Mouse (Mus musculus): ENCODE data around the gene Akt1. TPM values are rescaled to one million over a fixed set of nuclear protein-coding genes. Genes with fewer than 3 reads are reported as not detected.

The Akt1 gene
- total and polyA plus RNA-seq, 3 experiments, result 149 to 207 (median 189) TPM

DNA sequence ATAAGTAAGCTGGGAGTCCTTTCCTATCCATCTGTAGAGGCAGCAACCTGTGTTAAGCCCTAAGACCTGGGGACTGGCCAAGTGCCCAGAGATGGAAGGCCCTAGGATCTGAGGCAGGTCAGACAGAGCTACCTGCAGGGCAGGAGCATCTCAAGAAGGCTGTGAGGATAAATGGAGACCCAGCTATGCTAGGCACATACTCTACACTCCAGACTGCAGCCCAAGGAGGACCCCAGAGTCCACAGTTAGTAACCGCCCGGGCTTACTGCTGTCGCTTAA is 13.4 kb downstream of the Akt1 start:
- Histone ChIP-seq H3K36me3 (ENCODE audit: control insufficient read depth, insufficient read depth, low read length) (no peaks in the 10 kb centered on the region), H3K4me1 (ENCODE audit: control insufficient read depth, insufficient read depth, low read length) (peaks cover 10% of the 10 kb centered on the region), H3K27me3 (ENCODE audit: control insufficient read depth, insufficient read depth, low read length) (no peaks in the 10 kb centered on the region), H3K79me2 (replicated peaks; ENCODE audit: control insufficient read depth, insufficient read depth, low read length) (peaks cover 15% of the 10 kb centered on the region), H3K4me3 (no peak overlapping the region), H3K9ac (ENCODE audit: low read depth, low read length) (no peak overlapping the region), H3K27ac (no peak overlapping the region)
- TF ChIP-seq POLR2A (IDR thresholded peaks at IDR 0.05; ENCODE audit: insufficient read depth, low read depth, low read length), result no peak
- TF ChIP-seq CTCF (IDR thresholded peaks at IDR 0.05), result no peak
- no peak for TF ChIP-seq EP300 (IDR thresholded peaks at IDR 0.05; ENCODE audit: insufficient read depth, low read depth, low read length)
- no peak for DNase-seq
- intact Hi-C loops (cut with DNase I), result no loop called here
- WGBS, result 55% methylated on average over 3 of the region's 3 CpGs

DNA sequence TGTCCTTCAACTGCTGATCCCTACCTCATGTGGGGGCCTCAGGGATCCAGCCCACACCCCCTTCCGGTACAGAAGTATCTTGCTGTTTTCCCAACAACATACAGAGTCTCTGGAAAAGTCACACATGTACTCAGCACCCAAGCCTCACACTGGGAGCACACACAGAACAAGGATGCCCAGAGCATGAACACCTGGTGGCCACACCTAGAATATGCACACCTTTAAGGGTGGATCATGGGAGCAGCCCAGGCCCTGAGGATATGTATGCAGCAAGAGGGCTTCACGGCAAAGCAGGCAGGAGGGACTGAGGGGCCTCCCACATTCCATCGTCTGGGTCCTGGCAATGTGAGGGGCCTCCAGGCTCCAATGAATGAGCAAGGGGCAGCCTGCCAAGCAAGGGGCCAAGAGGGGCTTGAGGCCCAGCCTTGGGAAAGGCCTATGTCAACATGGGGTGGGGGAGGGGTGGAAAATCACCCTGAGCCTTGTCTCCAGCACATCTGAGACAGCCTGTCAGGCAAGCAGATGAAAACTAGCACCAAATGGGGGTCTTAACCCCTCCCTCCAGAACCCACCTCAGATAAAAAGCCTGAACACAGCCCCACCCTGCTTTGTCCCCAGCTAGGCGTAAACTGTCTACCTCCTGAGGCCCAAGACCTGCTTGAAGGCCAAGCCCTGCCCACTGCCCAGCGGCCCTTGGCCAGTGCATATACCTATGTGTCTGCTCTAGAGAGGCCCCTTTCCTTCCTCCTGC is 13.9 kb downstream of the Akt1 start:
- no peaks in the 10 kb centered on the region for H3K27me3 ChIP-seq (ENCODE audit: control insufficient read depth, insufficient read depth, low read length)
- H3K9ac ChIP-seq (ENCODE audit: low read depth, low read length), result no peak overlapping the region
- DNase-seq, result no peak
- H3K4me1 ChIP-seq (ENCODE audit: control insufficient read depth, insufficient read depth, low read length), result peaks cover 7% of the 10 kb centered on the region
- 44% methylated on average over 5 of the region's 5 CpGs for WGBS
- TF ChIP-seq EP300 (IDR thresholded peaks at IDR 0.05; ENCODE audit: insufficient read depth, low read depth, low read length) (no peak), POLR2A (IDR thresholded peaks at IDR 0.05; ENCODE audit: insufficient read depth, low read depth, low read length) (no peak), CTCF (IDR thresholded peaks at IDR 0.05) (no peak)
- intact Hi-C loops (cut with DNase I), result no loop called here
- H3K27ac ChIP-seq, result no peak overlapping the region
- H3K36me3 ChIP-seq (ENCODE audit: control insufficient read depth, insufficient read depth, low read length), result no peaks in the 10 kb centered on the region
- peaks cover 15% of the 10 kb centered on the region for H3K79me2 ChIP-seq (replicated peaks; ENCODE audit: control insufficient read depth, insufficient read depth, low read length)
- no peak overlapping the region for H3K4me3 ChIP-seq

DNA sequence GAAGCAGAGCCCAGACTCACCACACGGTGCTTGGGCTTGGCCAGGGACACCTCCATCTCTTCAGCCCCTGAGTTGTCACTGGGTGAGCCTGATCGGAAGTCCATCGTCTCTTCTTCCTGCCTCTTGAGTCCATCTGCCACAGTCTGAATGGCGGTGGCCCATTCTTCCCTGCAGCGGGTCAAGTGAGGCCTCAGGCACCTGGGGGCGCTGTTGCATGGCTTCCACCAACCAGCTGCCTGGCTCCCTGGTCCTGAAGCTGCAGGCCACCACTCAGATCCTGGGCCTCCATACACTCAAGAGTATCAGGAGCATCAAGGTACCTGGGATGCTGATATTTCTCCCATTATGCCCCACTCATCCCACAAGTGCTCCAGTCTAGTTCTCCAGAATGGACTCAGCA is 15.6 kb downstream of the Akt1 start:
- H3K27ac ChIP-seq, result no peak overlapping the region
- peak; percentile 71 to 83 for DNase-seq
- WGBS, result 74% methylated on average over 6 of the region's 6 CpGs

DNA sequence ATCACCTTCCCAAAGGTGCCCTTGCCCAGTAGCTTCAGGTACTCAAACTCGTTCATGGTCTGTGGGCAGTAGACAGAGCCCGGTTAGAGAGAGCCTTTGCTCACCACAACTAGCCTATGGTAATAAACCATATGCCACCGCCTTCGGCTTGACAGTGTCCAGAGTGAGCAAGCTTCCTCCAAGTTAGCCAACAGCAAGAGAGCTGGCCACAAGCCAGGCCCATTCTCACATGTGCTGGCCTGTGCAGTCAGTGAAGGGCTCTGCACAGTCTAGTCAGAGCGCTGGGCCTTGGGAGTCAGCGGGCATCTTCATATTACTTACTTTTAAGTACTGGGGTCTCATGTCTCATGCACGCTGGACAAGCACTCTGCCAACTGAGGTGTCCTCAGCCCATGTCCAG is 16.1 kb downstream of the Akt1 start:
- no peaks in the 10 kb centered on the region for H3K4me1 ChIP-seq (ENCODE audit: control insufficient read depth, insufficient read depth, low read length)
- 63% methylated on average over 7 of the region's 7 CpGs for WGBS
- TF ChIP-seq POLR2A (IDR thresholded peaks at IDR 0.05; ENCODE audit: insufficient read depth, low read depth, low read length) (no peak), CTCF (IDR thresholded peaks at IDR 0.05) (no peak), EP300 (IDR thresholded peaks at IDR 0.05; ENCODE audit: insufficient read depth, low read depth, low read length) (no peak)
- H3K27ac ChIP-seq, result no peak overlapping the region
- DNase-seq, result peak in 1 of 2 experiments; percentile 56
- no peaks in the 10 kb centered on the region for H3K27me3 ChIP-seq (ENCODE audit: control insufficient read depth, insufficient read depth, low read length)
- H3K4me3 ChIP-seq, result no peak overlapping the region
- no peak overlapping the region for H3K9ac ChIP-seq (ENCODE audit: low read depth, low read length)
- intact Hi-C loops (cut with DNase I), result loop anchor here (1.0 to 10.0 kb wide), 3 partner anchors 16 to 186 kb away; partner anchors contain the start of gene Akt1
- H3K79me2 ChIP-seq (replicated peaks; ENCODE audit: control insufficient read depth, insufficient read depth, low read length), result peaks cover 3% of the 10 kb centered on the region
- H3K36me3 ChIP-seq (ENCODE audit: control insufficient read depth, insufficient read depth, low read length), result no peaks in the 10 kb centered on the region

More for the DNA sequence above, 15.6 kb downstream of the Akt1 start:
- peaks cover 7% of the 10 kb centered on the region for H3K79me2 ChIP-seq (replicated peaks; ENCODE audit: control insufficient read depth, insufficient read depth, low read length)
- intact Hi-C loops (cut with DNase I), result loop anchor here (1.0 to 10.0 kb wide), 3 partner anchors 16 to 186 kb away; partner anchors contain the start of gene Akt1
- no peaks in the 10 kb centered on the region for H3K36me3 ChIP-seq (ENCODE audit: control insufficient read depth, insufficient read depth, low read length)
- TF ChIP-seq POLR2A (IDR thresholded peaks at IDR 0.05; ENCODE audit: insufficient read depth, low read depth, low read length), result no peak
- no peak; the same call in none of the 2 replicates for TF ChIP-seq CTCF (IDR thresholded peaks at IDR 0.05)
- no peak for TF ChIP-seq EP300 (IDR thresholded peaks at IDR 0.05; ENCODE audit: insufficient read depth, low read depth, low read length)
- no peaks in the 10 kb centered on the region for H3K27me3 ChIP-seq (ENCODE audit: control insufficient read depth, insufficient read depth, low read length)
- no peaks in the 10 kb centered on the region; the same call in 1 of the 2 replicates for H3K4me1 ChIP-seq (ENCODE audit: control insufficient read depth, insufficient read depth, low read length)
- no peak overlapping the region for H3K9ac ChIP-seq (ENCODE audit: low read depth, low read length)
- H3K4me3 ChIP-seq, result no peak overlapping the region

DNA sequence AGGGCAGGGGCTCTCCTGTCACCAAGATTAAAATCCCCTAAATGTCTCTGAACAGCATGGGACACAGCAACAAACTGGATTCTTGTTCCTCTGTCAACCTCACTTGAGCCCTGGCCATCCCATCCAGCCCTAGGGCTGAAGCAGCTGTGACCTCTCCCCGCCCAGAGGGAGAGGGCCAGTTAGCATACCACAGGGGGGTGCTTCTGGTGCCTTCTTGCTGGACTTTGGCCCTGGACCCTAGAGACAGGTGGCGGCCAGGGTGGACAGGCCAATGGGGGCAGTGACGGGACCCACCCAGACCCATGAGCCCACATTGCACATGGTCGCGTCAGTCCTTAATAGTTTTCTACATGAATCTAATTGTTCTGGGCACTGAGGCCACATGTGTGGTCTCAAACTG is 20.6 kb downstream of the Akt1 start:
- no peak for TF ChIP-seq EP300 (IDR thresholded peaks at IDR 0.05; ENCODE audit: insufficient read depth, low read depth, low read length)
- no peak for TF ChIP-seq CTCF (IDR thresholded peaks at IDR 0.05)
- DNase-seq, result no peak
- 92% methylated on average over 5 of the region's 5 CpGs for WGBS
- Histone ChIP-seq H3K4me3 (no peak overlapping the region), H3K9ac (ENCODE audit: low read depth, low read length) (no peak overlapping the region), H3K27me3 (ENCODE audit: control insufficient read depth, insufficient read depth, low read length) (no peaks in the 10 kb centered on the region), H3K36me3 (ENCODE audit: control insufficient read depth, insufficient read depth, low read length) (no peaks in the 10 kb centered on the region), H3K27ac (no peak overlapping the region), H3K4me1 (ENCODE audit: control insufficient read depth, insufficient read depth, low read length) (peaks cover 3% of the 10 kb centered on the region), H3K79me2 (replicated peaks; ENCODE audit: control insufficient read depth, insufficient read depth, low read length) (no peaks in the 10 kb centered on the region)
- intact Hi-C loops (cut with DNase I), result loop anchor here (5.0 to 10.0 kb wide), 2 partner anchors 38 to 191 kb away; no protein-coding TSS in a partner anchor

DNA sequence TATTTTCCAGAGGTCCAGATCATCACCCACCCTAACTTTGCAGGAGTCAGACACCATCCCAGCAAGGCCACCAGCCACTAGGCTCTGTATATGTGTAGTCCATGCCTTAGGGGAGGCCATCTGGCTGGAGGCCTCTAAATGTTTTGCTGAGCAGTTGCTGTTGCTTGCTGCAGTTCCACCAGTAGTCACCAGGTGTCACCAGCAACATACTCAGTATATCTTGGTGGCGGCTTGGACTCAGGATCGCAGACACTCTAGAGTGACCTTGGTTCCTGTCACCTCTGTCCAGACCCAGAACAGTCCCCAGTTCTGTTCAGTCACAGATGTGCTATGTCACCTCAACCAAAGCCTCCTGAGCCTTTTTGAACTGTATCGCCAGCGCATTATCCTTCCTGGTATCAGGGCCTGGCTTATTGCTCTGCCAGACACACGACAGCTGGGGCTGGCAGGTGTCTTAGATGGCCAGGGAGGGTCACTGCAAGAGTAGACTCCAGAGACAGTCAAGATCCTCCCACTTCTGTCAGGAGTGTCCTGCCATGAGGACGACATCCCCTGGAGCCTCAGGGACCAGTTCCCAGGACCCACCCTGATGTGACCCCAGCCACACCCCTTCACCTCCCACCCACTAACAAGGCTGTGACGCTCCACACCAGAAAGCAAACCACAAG is 21.4 kb downstream of the Akt1 start:
- Histone ChIP-seq H3K9ac (ENCODE audit: low read depth, low read length) (no peak overlapping the region), H3K27ac (peak overlapping the region; percentile 10; the same call in 1 of the 2 replicates), H3K79me2 (replicated peaks; ENCODE audit: control insufficient read depth, insufficient read depth, low read length) (no peaks in the 10 kb centered on the region), H3K4me3 (no peak overlapping the region), H3K27me3 (ENCODE audit: control insufficient read depth, insufficient read depth, low read length) (no peaks in the 10 kb centered on the region), H3K4me1 (ENCODE audit: control insufficient read depth, insufficient read depth, low read length) (peaks cover 3% of the 10 kb centered on the region), H3K36me3 (ENCODE audit: control insufficient read depth, insufficient read depth, low read length) (no peaks in the 10 kb centered on the region)
- 23% methylated on average over 7 of the region's 7 CpGs for WGBS
- intact Hi-C loops (cut with DNase I), result loop anchor here (1.0 to 10.0 kb wide), 3 partner anchors 39 to 192 kb away; no protein-coding TSS in a partner anchor
- peak; percentile 99 for TF ChIP-seq EP300 (IDR thresholded peaks at IDR 0.05; ENCODE audit: insufficient read depth, low read depth, low read length)
- TF ChIP-seq POLR2A (IDR thresholded peaks at IDR 0.05; ENCODE audit: insufficient read depth, low read depth, low read length), result 0 out of 2 replicates have a peak, but pooled peaks have one; percentile 2
- peak; percentile 98 for TF ChIP-seq CTCF (IDR thresholded peaks at IDR 0.05)
- peak; percentile 85 to 91 for DNase-seq
